Mouse (Mus musculus): ENCODE measurements at regions not wholly inside any gene's neighbourhood (a gene's known extent, or its start where the extent isn't known, plus 50 kb on each side); places are given as distances from the start of the nearest gene placed in this dataset.

GRCm38 (mm10) chr5:80766591-80766990 lies 253.3 kb upstream of the Adgrl3 start:
- no peak for DNase-seq

GRCm38 (mm10) chr5:80783892-80784291 lies 236.0 kb upstream of the Adgrl3 start:
- DNase-seq = peak; percentile 86

GRCm38 (mm10) chr5:80784746-80785145 lies 235.2 kb upstream of the Adgrl3 start:
- DNase-seq = no peak

- DNase-seq = no peak
Observed at GRCm38 (mm10) chr5:80791658-80792057, 228.3 kb upstream of the Adgrl3 start.

GRCm38 (mm10) chr5:80799777-80800176 lies 220.2 kb upstream of the Adgrl3 start:
- DNase-seq = no peak

- no peak for DNase-seq
Observed at GRCm38 (mm10) chr5:80812917-80813316, 207.0 kb upstream of the Adgrl3 start.

- no peak for DNase-seq
Observed at GRCm38 (mm10) chr5:80819208-80819607, 200.7 kb upstream of the Adgrl3 start.

GRCm38 (mm10) chr5:80842531-80842930 lies 177.4 kb upstream of the Adgrl3 start:
- DNase-seq = no peak

GRCm38 (mm10) chr5:80855034-80855433 lies 164.9 kb upstream of the Adgrl3 start:
- DNase-seq = no peak

GRCm38 (mm10) chr5:80876600-80876999 lies 143.3 kb upstream of the Adgrl3 start:
- no peak for DNase-seq

- DNase-seq = no peak
Observed at GRCm38 (mm10) chr5:80898230-80898629, 121.7 kb upstream of the Adgrl3 start.

- no peak for DNase-seq
Observed at GRCm38 (mm10) chr5:80908771-80909170, 111.2 kb upstream of the Adgrl3 start.

- no peak for DNase-seq
Observed at GRCm38 (mm10) chr5:80938791-80939190, 81.1 kb upstream of the Adgrl3 start.

GRCm38 (mm10) chr5:80951861-80952599 lies 67.9 kb upstream of the Adgrl3 start:
- no peak for DNase-seq

- no peak for DNase-seq
Observed at GRCm38 (mm10) chr5:80952600-80953218, 67.2 kb upstream of the Adgrl3 start.

Data from right cerebral cortex, adult 18-20 months (tissue).